Mouse (Mus musculus) embryonic facial prominence, embryonic 10.5 days (tissue): ENCODE results near the gene Sbno1. TPM values are rescaled to one million over a fixed set of nuclear protein-coding genes. Genes with fewer than 3 reads are reported as not detected.
A peak's percentile ranks its signal among the peaks of the same experiment; 100 is the strongest.

Experiments used
- DNase-seq: peaks from one replicate; pipeline ENCODE4 v3.0.0-alpha.2; 2017; ENCODE audit warnings: low spot score
- H3K27ac ChIP-seq: fragments of 300-500 bp; sonication (generic); replicated peaks from 2 replicates; pipeline ENCODE4 v1.5.1; 2016; ENCODE audit warnings: mild to moderate bottlenecking
- H3K27me3 ChIP-seq: fragments of 300-500 bp; sonication (generic); replicated peaks from 2 replicates; pipeline ENCODE4 v1.6.1; 2016; ENCODE audit warnings: low read depth, mild to moderate bottlenecking; ENCODE audit not compliant: poor library complexity, severe bottlenecking
- H3K36me3 ChIP-seq: fragments of 300-500 bp; sonication (generic); replicated peaks from 2 replicates; pipeline ENCODE4 v1.6.1; 2016; ENCODE audit warnings: mild to moderate bottlenecking, moderate library complexity
- H3K4me1 ChIP-seq: fragments of 300-500 bp; sonication (generic); 2 replicates; pipeline ENCODE4 v1.6.1; 2016
- H3K4me3 ChIP-seq: fragments of 300-500 bp; sonication (generic); 2 replicates; pipeline ENCODE4 v1.5.1; 2016; ENCODE audit warnings: mild to moderate bottlenecking, moderate library complexity
- H3K9me3 ChIP-seq: fragments of 300-500 bp; sonication (generic); 2 replicates; pipeline ENCODE4 v1.6.1; 2016; ENCODE audit warnings: mild to moderate bottlenecking
- WGBS: fragments of 180-500 bp; shearing (Covaris S2); methylation state at CpG from one replicate; pipeline ENCODE4 v1.1.7; 2016; 5-methylcytosine and 5-hydroxymethylcytosine counted together
- polyA plus RNA-seq: library from polyadenylated mRNA; unstranded; fragments of >200 nt; fragmentation: Nextera tagmentation; extraction: Ambion mirVana; gene quantifications from 2 replicates; pipeline ENCODE4 v1.2.1, GENCODE M21; 2016

Gene Sbno1
- polyA plus RNA-seq, 1 experiment from 2014 or later: 98.3 TPM

DNA sequence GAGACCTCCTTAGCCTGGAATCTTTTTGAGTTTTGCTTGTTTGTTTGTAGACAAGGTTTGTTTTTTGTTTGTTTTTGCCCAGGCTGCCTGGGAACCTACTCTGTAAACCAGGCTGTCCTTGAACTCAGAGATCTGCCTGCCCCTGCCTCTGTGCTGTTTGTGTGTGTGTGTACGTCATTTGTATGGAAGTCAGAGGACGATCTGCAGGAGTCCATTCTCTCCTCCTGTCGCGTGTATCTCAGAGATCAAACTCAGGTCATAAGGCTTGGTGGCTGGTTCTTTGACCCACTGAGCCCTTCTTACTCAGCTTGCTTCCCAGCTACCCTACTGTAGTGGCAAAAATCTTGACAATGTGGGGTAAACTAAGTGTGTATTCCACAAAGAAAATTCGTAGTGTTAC is 12.9 kb upstream of the Sbno1 start:
- WGBS: 66% methylated on average over 5 of the region's 5 CpGs

DNA sequence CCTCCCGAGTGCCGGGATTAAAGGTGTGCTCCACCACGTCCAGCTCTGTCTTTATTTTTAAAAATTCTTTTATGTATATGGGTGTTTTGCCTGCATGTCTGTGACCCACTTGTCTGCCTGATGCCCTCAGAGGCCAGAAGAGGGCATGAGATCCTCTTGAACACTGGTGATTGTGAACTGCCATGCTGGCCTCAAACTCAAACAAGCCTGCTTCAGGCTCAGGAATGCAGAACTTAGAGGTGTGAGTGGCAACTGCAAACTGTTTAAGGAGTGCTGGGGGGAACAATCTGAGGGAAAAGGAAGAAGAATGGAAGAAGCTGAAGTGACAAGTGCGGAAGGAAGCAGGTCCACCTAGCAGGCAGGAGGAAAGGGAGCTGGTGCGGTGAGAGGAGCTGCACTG is 12.4 kb upstream of the Sbno1 start:
- Histone ChIP-seq H3K27me3 (no peaks in the 10 kb centered on the region), H3K4me1 (peaks cover 19% of the 10 kb centered on the region), H3K27ac (0 out of 2 replicates have a peak overlapping the region, but pooled peaks have one; percentile 14), H3K4me3 (0 out of 2 replicates have a peak overlapping the region, but pooled peaks have one; percentile 25), H3K36me3 (no peaks in the 10 kb centered on the region), H3K9me3 (no peaks in the 10 kb centered on the region)
- 88% methylated on average over 5 of the region's 5 CpGs for WGBS
- no peak for DNase-seq

More for the DNA sequence above, 12.9 kb upstream of the Sbno1 start:
- peak overlapping the region; percentile 83 for H3K4me3 ChIP-seq
- no peak for DNase-seq
- H3K36me3 ChIP-seq: no peaks in the 10 kb centered on the region
- peaks cover 19% of the 10 kb centered on the region for H3K4me1 ChIP-seq
- H3K27me3 ChIP-seq: no peaks in the 10 kb centered on the region
- H3K27ac ChIP-seq: 0 out of 2 replicates have a peak overlapping the region, but pooled peaks have one; percentile 92
- no peaks in the 10 kb centered on the region for H3K9me3 ChIP-seq

DNA sequence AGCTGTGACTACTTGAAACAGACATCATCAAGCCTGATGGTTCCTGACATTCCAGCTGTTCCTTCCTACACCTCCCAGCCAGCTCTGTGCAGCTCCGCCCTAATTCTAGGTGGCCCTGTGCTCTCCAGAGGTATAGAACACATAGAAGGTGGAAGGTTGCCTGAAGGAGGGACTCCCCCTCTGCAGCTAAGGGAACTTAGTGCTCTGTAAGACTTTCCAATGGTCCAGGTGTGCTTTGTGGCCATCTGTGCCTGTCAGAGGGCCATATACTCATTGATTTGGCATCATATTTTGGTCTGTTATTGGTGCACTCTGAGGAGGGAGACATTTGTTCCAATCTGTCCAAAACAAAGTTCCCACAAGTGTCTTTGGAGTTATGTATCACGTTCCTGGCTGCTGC is 7.2 kb upstream of the Sbno1 start:
- no peak overlapping the region for H3K4me3 ChIP-seq
- H3K36me3 ChIP-seq: no peaks in the 10 kb centered on the region
- 60% methylated on average over 2 of the region's 2 CpGs for WGBS
- no peaks in the 10 kb centered on the region for H3K27me3 ChIP-seq
- no peaks in the 10 kb centered on the region; the same call in 1 of the 2 replicates for H3K4me1 ChIP-seq
- DNase-seq: no peak
- H3K27ac ChIP-seq: no peak overlapping the region
- H3K9me3 ChIP-seq: no peaks in the 10 kb centered on the region

DNA sequence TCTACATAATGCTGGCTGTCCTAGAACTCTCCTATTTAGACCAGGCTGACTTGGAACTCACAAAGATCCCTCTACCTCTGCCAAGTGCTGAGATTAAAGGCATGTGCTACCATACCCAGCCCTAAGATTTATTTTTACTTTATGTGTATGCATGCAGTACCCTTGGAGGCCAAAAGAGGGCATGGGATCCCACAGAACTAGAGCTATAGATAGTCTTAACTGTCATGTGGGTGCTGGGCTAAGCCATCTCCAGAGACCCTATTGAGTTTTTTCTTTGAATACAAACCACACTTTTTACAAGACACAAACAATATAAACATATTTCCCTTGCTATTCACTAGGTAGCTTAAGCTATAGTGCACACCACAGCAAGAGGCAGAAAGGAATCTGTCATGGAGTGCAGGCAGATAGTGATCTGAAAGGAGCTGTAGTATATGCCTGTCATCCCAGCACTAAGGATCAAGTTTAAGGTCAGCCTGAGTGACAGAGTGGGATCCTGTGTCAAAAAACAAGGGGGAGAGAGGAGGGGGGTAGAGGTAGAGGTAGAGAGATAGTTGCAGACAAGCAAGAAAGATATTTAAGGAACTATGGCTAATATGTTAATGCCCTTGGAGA is 6.7 kb upstream of the Sbno1 start:
- H3K27ac ChIP-seq: no peak overlapping the region
- peak; percentile 50 for DNase-seq
- H3K9me3 ChIP-seq: no peaks in the 10 kb centered on the region
- no peak overlapping the region for H3K4me3 ChIP-seq
- H3K27me3 ChIP-seq: no peaks in the 10 kb centered on the region
- H3K36me3 ChIP-seq: no peaks in the 10 kb centered on the region
- H3K4me1 ChIP-seq: no peaks in the 10 kb centered on the region; the same call in 1 of the 2 replicates

DNA sequence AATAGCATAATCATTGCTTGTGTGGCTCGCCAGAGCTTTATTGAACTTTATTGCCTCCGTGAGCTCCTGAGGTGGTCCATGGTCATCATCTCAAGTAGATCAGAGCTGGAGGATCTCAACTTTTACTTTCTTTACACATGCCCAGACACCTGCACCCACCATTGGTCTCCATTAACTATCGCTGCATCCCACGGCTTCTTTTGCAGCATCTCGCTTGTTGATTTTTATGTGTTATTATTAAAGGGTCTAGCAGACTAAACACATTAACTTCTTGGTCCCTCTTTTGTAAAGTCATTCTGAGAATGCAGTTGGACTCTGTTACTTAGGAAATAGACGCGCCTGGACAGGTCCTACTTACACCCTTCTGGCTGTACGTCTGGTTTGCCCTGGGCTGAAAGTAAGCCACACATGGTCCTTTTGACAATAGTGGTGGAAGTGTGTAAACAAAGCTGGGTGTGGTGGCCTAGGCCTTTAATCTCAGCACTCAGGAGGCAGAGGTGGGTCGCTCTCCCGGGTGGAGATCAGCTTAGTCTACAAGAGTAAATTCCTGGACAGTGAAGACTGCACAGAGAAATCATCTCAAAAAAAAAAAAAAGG is 772 bp upstream of the Sbno1 start:
- no peak for DNase-seq
- Histone ChIP-seq H3K4me1 (peaks cover 10% of the 10 kb centered on the region), H3K27ac (peak overlapping the region; percentile 99), H3K9me3 (no peaks in the 10 kb centered on the region), H3K27me3 (no peaks in the 10 kb centered on the region), H3K4me3 (peak overlapping the region; percentile 98), H3K36me3 (peaks cover 13% of the 10 kb centered on the region)
- WGBS: 92% methylated on average over 10 of the region's 10 CpGs

DNA sequence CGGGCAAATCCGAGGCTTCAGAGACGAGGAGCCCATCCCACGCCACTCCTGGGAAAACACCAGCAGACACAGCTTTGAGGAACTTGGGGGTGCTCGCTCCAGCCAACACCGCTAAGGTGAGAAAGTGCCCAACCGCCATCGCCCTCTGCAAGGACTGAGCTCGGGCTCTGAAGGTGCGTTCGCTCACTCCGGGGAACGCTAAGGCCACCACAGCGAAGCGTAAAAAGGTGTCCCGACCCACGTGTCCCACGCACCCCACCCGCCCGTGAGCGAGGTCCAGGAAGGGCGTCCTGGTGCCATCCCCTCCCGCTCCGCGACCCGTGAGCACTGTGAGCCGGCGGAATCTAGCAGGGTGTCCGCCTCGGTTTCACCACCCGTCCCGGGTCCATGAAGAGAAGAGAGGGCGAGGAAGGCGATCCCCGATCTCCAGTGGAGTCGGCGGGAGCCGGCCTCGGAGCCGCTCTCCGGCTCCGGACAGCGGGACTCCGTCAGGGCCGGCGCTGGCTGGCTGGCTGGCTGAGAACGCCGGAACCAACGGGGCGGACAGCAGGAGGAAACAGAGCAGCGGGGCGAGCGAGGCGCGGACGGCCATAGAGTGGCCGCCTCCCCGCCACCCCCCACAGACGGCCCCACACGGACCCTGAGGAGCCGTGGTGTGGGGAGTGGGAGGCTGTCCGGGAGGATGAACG is 934 bp downstream of the Sbno1 start:
- under 1% methylated on average over 63 of the region's 63 CpGs for WGBS
- DNase-seq: no peak

DNA sequence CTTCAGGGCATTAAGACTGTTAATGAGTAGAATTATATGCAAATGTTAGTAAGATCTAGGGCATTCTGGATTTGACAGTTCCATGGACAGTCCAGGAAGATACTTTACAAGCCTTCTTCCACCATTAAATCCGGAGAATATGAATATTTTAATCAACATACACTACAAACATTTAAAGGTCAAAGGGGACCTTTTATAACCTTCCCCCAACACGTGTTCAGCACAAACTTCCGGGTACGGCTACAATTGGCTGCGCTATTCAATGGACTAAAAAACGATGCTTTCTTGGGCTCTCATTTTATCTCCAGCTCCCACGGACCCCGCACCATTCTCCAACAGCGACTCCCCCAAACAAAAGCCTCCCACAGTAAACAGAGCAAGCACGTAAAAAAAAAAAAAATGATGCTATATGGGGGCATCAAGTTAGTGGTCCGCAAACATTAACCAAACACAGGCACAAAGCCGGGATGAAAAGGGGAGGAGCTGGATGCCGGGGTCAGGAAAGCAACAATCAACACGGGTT is 1.5 kb downstream of the Sbno1 start:
- no peaks in the 10 kb centered on the region for H3K27me3 ChIP-seq
- H3K36me3 ChIP-seq: peaks cover 22% of the 10 kb centered on the region
- WGBS: 6% methylated on average over 14 of the region's 14 CpGs
- DNase-seq: peak; percentile 44
- peak overlapping the region; percentile 98 for H3K4me3 ChIP-seq
- H3K9me3 ChIP-seq: no peaks in the 10 kb centered on the region
- H3K4me1 ChIP-seq: peaks cover 10% of the 10 kb centered on the region
- peak overlapping the region; percentile 99 for H3K27ac ChIP-seq

More for the DNA sequence above, 934 bp downstream of the Sbno1 start:
- Histone ChIP-seq H3K9me3 (no peaks in the 10 kb centered on the region), H3K4me3 (peak overlapping the region; percentile 98), H3K27ac (peak overlapping the region; percentile 99), H3K4me1 (peaks cover 10% of the 10 kb centered on the region), H3K36me3 (peaks cover 16% of the 10 kb centered on the region), H3K27me3 (no peaks in the 10 kb centered on the region)

DNA sequence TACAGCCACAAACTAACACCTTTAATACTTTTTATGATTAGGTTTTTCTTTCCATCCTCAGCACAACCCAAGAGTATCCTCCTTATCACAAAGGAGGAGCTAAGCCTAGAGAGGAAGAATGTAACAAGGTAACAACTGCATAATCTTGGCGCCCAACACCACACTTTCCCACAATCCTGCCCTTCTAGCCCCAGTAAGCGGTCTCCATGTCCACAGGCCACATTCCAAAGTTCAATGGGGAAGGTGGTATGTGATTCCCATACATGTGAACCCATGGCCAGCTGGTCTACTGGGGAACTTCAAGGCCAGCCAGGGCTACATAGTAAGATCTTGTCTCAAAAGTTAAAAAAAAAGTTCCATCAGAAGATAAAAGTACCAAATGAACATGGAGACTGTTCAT is 4.0 kb downstream of the Sbno1 start:
- WGBS: 95% methylated on average over 2 of the region's 2 CpGs
- no peaks in the 10 kb centered on the region for H3K27me3 ChIP-seq
- H3K4me1 ChIP-seq: peaks cover 10% of the 10 kb centered on the region
- no peak for DNase-seq
- H3K27ac ChIP-seq: no peak overlapping the region
- H3K9me3 ChIP-seq: no peaks in the 10 kb centered on the region
- no peak overlapping the region for H3K4me3 ChIP-seq
- peaks cover 45% of the 10 kb centered on the region for H3K36me3 ChIP-seq

DNA sequence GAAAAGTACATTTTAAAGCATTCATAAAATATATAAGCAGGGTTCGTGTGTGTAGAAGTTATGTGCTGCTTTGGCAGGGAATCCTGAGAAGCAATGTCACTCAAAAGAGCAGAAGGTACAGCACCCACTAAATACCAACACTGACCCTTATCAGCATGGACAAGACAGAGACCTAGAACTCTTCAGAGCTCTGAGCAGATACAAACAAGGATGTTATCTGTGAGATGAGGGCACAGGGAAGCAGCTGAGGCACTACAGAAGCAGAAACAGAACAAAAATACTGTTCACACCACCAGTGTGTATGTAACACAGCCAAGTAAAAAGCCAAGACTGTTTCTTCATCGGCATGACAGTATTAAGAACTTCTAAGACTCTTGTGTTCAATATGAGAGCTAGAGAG is 6.9 kb downstream of the Sbno1 start:
- Histone ChIP-seq H3K27me3 (no peaks in the 10 kb centered on the region), H3K27ac (no peak overlapping the region), H3K4me1 (peaks cover 2% of the 10 kb centered on the region), H3K36me3 (peaks cover 64% of the 10 kb centered on the region), H3K4me3 (no peak overlapping the region), H3K9me3 (no peaks in the 10 kb centered on the region)
- WGBS: 96% methylated on average over 2 of the region's 2 CpGs
- DNase-seq: no peak

DNA sequence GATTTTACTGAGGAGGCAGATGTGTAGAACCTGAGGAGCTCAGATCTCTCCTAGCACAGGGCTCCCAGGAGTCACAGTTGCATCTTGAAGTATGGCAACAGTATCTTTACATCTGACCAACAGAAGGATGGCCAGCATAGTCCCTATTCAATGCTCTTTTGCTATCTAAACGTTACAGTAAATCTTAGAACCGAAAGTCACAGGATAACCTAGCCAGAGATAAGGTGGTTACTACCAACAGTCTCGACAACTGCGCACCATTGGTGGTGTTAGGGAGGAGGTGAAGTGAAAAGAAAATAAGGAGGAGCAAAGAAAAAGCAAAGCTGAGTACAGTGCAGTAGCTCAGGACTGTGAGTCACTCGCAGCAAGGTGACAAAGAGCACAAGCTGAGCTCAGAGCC is 13.6 kb downstream of the Sbno1 start:
- Histone ChIP-seq H3K36me3 (peaks cover 88% of the 10 kb centered on the region), H3K27ac (no peak overlapping the region), H3K4me3 (no peak overlapping the region), H3K27me3 (no peaks in the 10 kb centered on the region), H3K4me1 (no peaks in the 10 kb centered on the region), H3K9me3 (no peaks in the 10 kb centered on the region)
- DNase-seq: no peak
- WGBS: 89% methylated on average over 5 of the region's 5 CpGs

DNA sequence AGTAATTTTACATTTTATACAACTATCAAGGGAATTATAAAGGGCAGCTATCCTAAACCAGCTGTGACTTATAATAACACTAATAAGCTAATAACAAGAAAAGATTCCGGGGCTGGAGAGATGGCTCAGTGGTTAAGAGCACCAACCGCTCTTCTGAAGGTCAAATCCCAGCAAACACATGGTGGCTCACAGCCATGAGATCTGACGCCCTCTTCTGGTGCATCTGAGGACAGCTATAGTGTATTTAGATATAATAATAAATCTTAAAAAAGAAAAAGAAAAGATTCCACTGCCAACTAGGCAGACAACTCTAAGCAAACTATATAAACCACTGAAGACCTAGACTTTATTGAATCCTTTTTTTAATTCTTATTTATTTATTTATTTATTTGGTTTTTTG is 15.0 kb downstream of the Sbno1 start:
- Histone ChIP-seq H3K4me1 (no peaks in the 10 kb centered on the region), H3K27ac (no peak overlapping the region), H3K36me3 (peaks cover 91% of the 10 kb centered on the region), H3K9me3 (no peaks in the 10 kb centered on the region), H3K4me3 (no peak overlapping the region), H3K27me3 (no peaks in the 10 kb centered on the region)
- 88% methylated on average over 3 of the region's 3 CpGs for WGBS
- no peak for DNase-seq

DNA sequence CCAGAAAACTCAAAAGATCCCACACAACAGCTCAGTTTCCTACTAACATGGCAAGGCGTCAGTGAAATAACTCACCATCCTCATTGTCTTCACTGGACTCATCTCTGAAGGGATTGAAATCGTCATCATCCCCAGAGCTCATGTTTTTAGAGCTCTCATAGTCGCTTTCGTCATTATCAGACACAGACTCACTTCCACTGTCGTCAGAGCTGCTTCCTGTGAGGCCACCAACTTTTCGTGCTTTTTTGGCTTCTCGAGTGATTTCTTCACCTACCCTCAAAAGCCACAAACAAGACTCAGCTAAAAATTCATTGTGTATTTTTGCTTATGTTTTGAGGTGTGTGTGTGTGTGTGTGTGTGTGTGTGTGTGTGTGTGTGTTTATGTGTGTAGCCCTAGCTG is 32.1 kb downstream of the Sbno1 start:
- H3K4me1 ChIP-seq: no peaks in the 10 kb centered on the region
- 93% methylated on average over 7 of the region's 7 CpGs for WGBS
- DNase-seq: no peak
- H3K36me3 ChIP-seq: peaks cover 100% of the 10 kb centered on the region
- no peak overlapping the region for H3K4me3 ChIP-seq
- H3K9me3 ChIP-seq: no peaks in the 10 kb centered on the region
- H3K27ac ChIP-seq: no peak overlapping the region
- H3K27me3 ChIP-seq: no peaks in the 10 kb centered on the region

DNA sequence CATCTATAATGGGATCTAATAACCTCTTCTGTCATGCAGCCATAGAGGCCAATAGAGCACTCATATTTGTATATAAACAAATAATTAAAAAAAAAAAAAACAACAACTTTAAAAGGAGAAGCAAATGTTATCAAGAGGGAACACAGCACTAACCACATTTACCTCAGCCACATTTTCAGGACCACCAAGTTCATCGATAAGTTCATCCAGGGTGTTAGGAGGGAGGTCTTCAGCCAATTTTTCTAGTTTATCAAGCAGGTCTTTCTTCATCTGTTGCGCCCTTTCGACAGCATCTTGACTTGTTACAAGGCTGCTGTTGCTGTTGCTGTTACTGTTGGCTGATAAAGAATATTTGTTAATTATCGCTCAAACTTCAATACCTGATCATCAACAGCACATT is 33.4 kb downstream of the Sbno1 start:
- DNase-seq: no peak
- peaks cover 100% of the 10 kb centered on the region for H3K36me3 ChIP-seq
- 95% methylated on average over 4 of the region's 4 CpGs for WGBS
- H3K9me3 ChIP-seq: no peaks in the 10 kb centered on the region
- H3K27ac ChIP-seq: no peak overlapping the region
- no peak overlapping the region for H3K4me3 ChIP-seq
- H3K4me1 ChIP-seq: no peaks in the 10 kb centered on the region
- no peaks in the 10 kb centered on the region for H3K27me3 ChIP-seq
